Mouse (Mus musculus): ENCODE data around the gene Calm2. TPM values are rescaled to one million over a fixed set of nuclear protein-coding genes. Genes with fewer than 3 reads are reported as not detected.

Gene Calm2
- total RNA-seq, 1 experiment from 2014 or later = 1,542 TPM

DNA sequence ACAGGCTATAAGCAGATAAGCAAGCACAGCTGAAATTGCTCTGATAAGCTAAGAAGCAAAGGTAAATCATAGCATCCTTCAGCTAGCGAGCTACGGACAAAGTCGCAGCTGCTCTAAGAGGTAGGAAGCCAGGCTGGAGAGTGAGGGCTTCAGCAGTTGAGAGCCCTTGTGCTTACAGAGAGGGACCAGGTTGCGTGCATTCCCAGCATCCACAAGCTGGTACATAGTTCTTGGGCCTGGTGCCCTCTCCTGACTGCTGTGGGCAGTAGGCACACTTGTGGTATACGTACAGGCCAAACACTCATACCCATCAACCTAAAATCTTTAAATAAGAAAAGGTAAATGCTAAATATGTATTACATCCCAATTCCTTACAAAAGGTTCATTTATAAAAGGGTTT is 14.0 kb downstream of the Calm2 start:
- no peak for ATAC-seq (replicated peaks in 1 of 2; ENCODE audit: insufficient read depth in 1 of 2, low FRiP score in 2 of 2, low TSS enrichment in 1 of 2, low read depth in 1 of 2, poor library complexity in 2 of 2, severe bottlenecking in 2 of 2)

DNA sequence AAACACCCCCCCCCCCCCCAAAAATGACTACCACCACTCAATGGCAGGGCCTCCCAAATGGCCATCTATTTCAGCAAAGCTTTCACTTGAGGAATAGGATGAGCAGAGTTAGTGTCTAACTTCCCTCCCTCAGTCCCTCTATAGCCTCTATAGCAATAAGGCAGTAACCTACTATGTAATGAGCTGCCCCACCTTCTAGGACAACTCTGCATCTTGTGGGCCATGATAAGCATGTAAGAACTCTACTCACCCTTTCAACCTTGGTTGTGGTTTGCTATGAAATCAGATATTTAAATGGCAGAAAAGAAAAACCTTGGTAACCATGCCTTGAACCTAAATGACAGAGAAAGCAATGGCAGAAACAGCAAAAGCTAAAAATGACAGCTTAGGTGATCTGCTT is 14.4 kb downstream of the Calm2 start:
- ATAC-seq (replicated peaks in 1 of 2; ENCODE audit: insufficient read depth in 1 of 2, low FRiP score in 2 of 2, low TSS enrichment in 1 of 2, low read depth in 1 of 2, poor library complexity in 2 of 2, severe bottlenecking in 2 of 2) = no peak

DNA sequence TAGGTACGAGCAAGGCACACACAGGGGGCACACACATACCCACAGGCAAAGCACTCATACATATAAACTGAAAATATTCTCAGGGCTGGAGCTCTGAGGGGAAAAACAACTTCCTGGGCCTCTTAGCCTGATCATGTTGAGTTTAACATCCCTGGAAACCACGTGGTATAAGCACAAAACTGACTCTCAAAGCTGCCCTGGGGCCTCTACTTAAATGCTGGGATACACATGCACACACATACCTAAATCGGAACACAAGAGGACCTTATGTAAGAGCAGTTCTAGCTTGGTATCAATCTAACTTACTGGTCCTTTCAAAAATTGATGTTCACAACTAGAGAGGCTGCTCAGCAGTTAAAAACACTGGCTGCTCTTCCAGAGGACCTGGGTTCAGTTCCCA is 17.3 kb downstream of the Calm2 start:
- ATAC-seq (replicated peaks in 1 of 2; ENCODE audit: insufficient read depth in 1 of 2, low FRiP score in 2 of 2, low TSS enrichment in 1 of 2, low read depth in 1 of 2, poor library complexity in 2 of 2, severe bottlenecking in 2 of 2) = no peak

DNA sequence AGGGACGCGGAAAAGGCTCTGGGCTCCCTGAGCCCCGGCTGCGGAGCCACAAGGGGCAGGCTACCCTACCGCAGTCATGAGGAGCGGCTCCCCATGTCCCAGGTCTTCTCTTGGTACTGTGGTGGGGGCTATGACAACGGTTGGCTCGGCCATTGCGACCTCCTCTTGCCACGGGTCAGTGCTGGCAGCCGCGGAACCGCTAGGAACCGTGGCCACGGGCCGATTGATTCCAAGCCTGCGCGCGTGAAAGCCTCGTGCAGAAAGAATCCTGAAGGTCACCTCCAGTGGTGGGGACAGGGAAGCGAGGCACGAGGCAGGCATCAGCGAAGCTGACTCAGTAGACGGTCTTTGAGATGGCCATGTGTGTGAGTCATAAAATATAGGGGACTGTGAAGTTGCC is 19.2 kb downstream of the Calm2 start, which contains the start of gene Stpg4:
Stpg4 (minus strand) TSS at position 231 of the 400 bp plus-strand sequence.
- no peak for ATAC-seq (replicated peaks in 1 of 2; ENCODE audit: insufficient read depth in 1 of 2, low FRiP score in 2 of 2, low TSS enrichment in 1 of 2, low read depth in 1 of 2, poor library complexity in 2 of 2, severe bottlenecking in 2 of 2)

DNA sequence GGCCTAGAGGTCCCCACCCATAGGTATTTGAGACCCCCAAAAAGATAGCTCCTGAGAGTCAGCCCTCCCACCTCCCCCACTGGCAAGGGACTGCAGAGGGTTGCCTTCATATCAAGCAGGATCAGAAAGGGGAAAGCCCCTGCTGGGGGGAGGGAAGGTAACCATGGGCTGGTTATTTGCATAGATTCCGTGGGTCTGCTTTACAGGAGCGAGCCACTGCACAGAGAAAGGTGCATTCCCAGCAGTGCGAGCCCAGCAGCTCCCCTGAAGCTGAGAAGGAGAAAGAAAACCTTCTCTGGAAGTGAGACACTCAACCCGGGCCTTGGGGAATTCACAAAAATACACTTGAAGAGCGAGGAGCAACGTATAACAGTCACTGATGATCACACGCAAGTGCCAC is 28.7 kb downstream of the Calm2 start:
- no peak for ATAC-seq (replicated peaks in 1 of 2; ENCODE audit: insufficient read depth in 1 of 2, low FRiP score in 2 of 2, low TSS enrichment in 1 of 2, low read depth in 1 of 2, poor library complexity in 2 of 2, severe bottlenecking in 2 of 2)

DNA sequence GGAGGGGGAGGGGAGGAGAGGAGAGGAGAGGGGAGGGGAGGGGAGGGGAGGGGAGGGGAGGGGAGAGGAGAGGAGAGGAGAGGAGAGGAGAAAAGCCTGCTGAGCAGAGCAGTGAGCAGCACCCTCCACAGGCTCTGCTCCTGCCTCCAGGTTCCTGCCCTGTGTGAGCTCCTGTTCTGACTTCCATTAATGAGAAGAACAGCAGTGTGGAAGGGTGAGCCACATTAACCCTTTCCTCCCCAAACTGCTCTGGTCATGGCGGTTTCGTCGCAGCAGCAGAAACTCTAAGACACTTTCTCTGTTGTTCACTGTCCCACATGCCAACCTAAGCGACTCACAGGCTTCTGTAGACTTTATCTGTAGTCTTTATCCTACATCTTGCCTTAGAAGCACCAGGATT is 40.1 kb downstream of the Calm2 start:
- ATAC-seq (replicated peaks in 1 of 2; ENCODE audit: insufficient read depth in 1 of 2, low FRiP score in 2 of 2, low TSS enrichment in 1 of 2, low read depth in 1 of 2, poor library complexity in 2 of 2, severe bottlenecking in 2 of 2) = no peak

DNA sequence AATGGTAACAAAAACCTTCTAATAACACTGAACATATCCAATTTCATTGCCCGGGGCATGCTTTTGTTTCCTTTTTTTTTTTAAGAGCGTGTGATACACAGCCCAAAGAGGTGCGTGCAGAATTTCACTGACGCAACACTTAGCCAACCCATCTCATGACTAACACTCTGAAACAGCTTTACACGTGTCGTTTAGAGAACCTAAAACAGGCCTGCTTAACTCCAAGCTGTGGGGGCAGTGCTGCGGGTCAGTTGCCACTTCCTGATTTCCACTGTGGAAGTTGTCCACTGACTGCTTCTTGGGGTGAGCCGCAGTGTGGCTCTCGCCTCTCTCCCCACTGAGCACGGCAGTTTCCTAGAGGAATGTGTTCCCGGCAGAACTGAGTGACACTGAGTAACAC is 41.2 kb downstream of the Calm2 start:
- ATAC-seq (replicated peaks in 1 of 2; ENCODE audit: insufficient read depth in 1 of 2, low FRiP score in 2 of 2, low TSS enrichment in 1 of 2, low read depth in 1 of 2, poor library complexity in 2 of 2, severe bottlenecking in 2 of 2) = peak; percentile 59 to 87; a peak in 3 of 4 replicates

DNA sequence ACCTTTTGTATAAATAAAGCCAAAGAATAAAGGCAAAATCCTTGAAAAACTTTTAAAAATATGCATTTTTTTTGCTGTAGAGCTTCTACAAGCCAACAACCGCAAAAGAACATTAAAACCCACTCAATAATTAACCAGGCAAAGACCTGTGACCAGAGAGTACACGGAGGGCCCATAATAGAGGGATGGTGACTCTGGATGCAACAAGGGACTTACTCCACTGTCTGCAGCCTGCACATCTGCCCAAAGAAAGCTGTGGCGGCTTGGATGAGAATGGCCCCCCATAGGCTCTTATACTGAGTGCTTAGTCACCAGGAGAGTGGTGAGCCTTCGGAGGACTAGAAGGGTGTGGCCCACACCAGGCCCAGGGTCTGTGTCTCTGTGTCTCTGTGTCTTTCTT is 43.3 kb downstream of the Calm2 start:
- ATAC-seq (replicated peaks in 1 of 2; ENCODE audit: insufficient read depth in 1 of 2, low FRiP score in 2 of 2, low TSS enrichment in 1 of 2, low read depth in 1 of 2, poor library complexity in 2 of 2, severe bottlenecking in 2 of 2) = no peak

DNA sequence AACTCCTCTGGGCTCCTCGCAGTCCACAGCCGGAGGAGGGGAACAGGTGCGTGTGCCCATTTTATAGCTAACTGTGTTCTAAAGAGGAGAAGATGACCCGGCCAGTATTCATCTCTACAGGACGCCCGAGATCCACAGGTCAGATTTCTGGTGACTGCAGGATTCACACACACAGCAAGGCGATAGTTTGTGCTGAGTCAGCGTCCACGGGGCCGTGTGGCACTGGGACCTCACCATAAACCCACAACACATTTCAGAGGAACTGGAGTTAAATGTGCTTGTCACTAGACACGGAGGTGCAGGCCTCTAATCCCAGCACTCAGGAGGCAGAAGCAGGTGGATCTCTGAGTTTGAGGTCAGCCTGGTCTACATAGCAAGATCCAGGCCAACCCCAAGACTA is 44.3 kb downstream of the Calm2 start:
- no peak for ATAC-seq (replicated peaks in 1 of 2; ENCODE audit: insufficient read depth in 1 of 2, low FRiP score in 2 of 2, low TSS enrichment in 1 of 2, low read depth in 1 of 2, poor library complexity in 2 of 2, severe bottlenecking in 2 of 2)

DNA sequence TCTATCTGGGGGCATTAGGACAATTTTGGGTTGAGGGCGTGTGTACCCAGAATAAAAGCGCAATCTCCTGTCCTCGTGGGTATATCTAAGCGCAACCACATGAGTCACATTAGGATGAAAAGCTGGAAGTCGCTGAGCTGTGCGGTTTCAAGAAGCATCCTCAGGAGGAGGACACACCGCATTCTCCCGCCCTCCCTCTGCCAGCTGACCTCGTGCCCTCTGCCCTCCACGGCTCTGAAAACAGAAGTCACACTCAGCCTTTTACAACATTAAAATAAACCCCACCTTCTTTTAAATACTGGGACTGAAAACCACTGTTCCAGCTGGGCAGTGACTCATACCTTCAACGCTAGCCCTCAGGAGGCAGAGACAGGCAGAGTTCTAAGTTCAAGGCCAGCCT is 49.6 kb downstream of the Calm2 start:
- ATAC-seq (replicated peaks in 1 of 2; ENCODE audit: insufficient read depth in 1 of 2, low FRiP score in 2 of 2, low TSS enrichment in 1 of 2, low read depth in 1 of 2, poor library complexity in 2 of 2, severe bottlenecking in 2 of 2) = no peak

DNA sequence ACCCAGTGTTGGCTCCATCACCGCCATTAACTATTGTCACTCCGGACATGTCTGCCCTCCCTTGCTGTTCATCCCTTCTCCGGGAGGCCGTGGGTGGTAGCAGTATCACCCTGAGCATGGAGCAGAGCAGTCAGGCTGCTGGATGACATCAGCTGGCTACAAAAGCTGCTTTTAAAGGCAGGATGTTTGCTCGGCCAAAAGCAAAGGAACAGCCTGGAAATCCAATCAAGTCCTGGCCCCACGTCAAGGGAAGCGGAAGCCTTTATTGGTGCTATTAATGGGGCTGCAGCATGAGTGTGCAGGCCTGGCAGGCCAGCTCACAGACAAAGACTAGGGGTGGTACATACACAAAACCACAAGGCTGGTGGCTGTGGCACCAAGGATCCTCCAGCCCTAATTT is 55.5 kb downstream of the Calm2 start:
- no peak for ATAC-seq (replicated peaks in 1 of 2; ENCODE audit: insufficient read depth in 1 of 2, low FRiP score in 2 of 2, low TSS enrichment in 1 of 2, low read depth in 1 of 2, poor library complexity in 2 of 2, severe bottlenecking in 2 of 2)

DNA sequence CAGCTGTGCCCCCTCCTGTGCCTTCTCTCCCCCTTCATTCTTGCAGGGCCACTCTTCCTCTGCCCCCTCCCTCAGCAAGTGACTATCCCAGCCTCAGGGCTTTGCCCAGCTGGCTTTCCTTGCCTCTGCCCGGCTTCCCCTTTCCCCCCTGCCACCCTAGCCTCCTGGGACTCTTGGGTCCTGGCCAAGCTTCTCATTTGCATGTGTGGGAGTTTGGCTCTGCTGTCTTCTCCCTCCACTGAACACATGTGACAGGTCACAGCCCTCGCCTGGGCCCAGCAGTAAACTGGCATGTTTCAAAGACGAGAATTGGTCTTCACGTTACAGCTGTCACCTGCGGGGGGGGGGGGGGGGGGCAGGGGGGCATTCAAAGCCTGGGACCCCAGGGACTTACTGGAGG is 59.7 kb downstream of the Calm2 start:
- ATAC-seq (replicated peaks in 1 of 2; ENCODE audit: insufficient read depth in 1 of 2, low FRiP score in 2 of 2, low TSS enrichment in 1 of 2, low read depth in 1 of 2, poor library complexity in 2 of 2, severe bottlenecking in 2 of 2) = 0 out of 4 replicates have a peak, but pooled peaks of 1 of the 2 experiments have one; percentile 39

DNA sequence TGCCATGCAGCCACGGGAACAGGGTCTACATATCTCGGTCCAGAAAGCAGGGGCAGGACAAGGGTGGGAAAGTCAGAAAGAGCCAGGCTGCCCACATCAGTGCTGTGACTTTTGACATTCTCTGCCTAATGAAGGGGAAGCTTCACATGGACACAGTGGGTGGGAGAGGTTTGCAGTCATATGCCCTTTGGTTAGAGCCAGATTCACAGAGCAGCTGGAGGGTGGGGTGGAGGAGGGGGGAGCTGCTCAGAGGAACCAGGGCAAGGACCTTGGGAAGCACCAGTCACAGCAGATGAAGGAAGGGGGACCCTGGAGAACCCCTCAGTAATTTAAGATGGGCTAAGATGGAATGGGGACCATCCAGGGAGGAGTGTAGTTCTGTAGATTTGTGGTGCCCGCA is 60.9 kb downstream of the Calm2 start:
- no peak for ATAC-seq (replicated peaks in 1 of 2; ENCODE audit: insufficient read depth in 1 of 2, low FRiP score in 2 of 2, low TSS enrichment in 1 of 2, low read depth in 1 of 2, poor library complexity in 2 of 2, severe bottlenecking in 2 of 2)

Other genes starting within 250 kb of the Calm2 start
- gene Mcfd2, start 181.0 kb downstream of the Calm2 start, total RNA-seq (2017) = 76.9 and 81.4 TPM in 2 replicates
- gene Ttc7, start 164.0 kb downstream of the Calm2 start, total RNA-seq (2017) = 37.5 and 44.6 TPM in 2 replicates
- gene Stpg4, start 19.2 kb downstream of the Calm2 start, total RNA-seq (2017) = 1.8 TPM in 1 of 2 replicates, not detected in the other
- gene Epcam, start 189.0 kb upstream of the Calm2 start, total RNA-seq (2017) = 2.3 and 3.6 TPM in 2 replicates
- gene Msh2, start 225.4 kb upstream of the Calm2 start, total RNA-seq (2017) = 109 and 134 TPM in 2 replicates